Mouse (Mus musculus): ENCODE measurements around the gene Eif4g1. TPM values are rescaled to one million over a fixed set of nuclear protein-coding genes. Genes with fewer than 3 reads are reported as not detected.

Eif4g1 gene
- total RNA-seq, 1 experiment from 2014 or later = 368 TPM

DNA sequence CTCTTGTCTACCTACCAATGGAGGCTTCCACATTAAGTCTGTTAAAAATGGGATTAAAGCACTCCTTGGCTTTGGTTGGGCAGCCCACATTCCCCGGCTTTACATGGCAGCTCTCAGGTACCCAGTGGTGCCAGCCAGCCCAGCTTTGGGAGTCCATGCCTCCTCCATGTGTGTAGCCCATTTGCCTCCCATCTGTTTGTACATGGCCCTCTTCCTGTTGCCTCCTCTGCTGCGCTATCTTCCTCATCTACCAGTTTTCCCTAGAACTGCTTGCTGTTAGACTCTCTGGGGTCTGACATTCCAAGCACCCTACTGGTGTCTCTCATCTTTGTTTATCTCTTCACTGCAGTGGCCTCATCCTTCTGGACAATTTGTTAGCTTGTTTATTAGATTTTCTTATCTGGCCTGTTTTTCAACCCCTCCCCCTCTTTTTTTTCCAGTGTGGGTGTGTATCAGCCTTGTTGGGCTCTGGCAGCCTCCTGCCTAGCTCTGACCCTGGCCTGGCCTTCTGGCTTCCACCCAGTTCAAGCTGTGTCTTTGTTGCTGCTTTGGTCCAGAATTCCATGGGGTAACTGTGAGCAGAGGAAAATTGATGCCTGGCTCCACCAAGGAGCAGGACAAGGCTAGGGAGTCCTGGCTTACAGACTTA, 38.4 kb downstream of the Eif4g1 start:
- no peak for DNase-seq

DNA sequence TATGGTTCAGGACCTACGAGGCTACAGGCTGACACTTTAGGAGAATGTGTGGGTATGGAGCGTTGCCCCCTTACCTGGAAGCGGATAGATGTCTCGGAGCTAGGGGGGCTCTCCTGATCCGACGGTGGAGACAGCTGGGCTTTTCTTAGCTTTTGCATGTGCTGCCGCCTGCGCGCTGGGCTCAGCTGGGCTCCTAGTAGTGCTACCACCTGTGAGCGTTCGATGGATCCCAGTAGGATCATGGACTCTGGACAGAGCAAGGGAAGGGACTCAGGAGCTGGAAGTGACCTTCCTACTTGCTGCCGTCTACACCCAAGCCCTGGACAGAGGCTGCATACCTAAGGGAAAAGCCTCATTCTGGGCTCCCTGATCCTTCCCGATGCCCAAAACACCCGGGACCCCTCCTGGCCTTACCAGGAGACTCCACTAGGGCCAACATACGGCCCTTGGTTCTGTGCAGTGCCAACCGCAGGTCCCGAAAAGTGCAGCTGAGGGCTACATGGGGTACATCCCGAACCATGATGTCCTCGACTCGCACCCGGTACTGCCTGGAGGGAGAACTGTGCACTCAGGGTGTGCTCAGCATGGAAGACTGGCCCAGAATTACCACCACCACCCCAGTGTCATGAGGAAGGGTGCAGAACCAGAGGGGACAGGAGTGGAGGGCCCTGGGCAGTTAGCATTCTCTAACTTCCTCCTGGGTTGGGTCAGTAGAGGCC, 40.3 kb downstream of the Eif4g1 start:
- DNase-seq = no peak

DNA sequence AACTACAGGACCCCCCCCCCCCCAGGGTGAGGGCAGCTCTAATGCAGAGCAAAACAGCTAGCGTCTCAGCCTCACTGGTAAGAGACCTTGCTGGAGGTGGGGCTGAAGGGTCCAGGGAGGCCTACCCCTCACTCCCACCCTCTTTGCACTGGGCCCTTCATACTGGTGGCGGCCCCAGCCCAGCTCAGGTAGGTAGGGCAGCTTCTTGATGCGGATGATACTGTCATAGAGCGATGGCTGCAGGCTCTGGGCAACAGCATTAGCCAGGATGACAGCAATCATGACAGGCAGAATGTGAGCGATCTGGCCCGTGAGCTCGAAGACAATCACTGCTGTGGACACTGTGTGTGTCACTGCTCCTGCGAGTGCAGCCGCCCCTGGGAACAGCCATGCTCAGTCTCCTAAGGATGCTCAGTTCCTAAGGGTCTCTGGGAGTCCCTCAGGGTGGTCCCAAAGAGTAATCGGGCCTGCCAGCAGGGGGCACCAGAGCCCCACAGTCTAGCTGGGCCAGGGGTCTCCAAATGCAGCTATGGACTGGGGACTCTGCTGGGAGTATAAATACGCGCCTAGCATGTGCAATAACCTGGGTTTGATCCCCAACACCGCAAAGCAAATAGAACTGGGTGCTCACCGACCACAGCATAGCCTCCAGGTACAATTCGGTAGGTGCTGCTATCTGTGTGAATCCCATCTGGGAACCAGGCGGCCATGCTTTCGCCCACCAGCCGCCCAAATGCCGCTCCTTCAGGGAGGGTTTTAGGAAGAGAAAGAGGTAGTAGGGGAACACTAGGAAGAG, 41.0 kb downstream of the Eif4g1 start:
- DNase-seq = no peak

DNA sequence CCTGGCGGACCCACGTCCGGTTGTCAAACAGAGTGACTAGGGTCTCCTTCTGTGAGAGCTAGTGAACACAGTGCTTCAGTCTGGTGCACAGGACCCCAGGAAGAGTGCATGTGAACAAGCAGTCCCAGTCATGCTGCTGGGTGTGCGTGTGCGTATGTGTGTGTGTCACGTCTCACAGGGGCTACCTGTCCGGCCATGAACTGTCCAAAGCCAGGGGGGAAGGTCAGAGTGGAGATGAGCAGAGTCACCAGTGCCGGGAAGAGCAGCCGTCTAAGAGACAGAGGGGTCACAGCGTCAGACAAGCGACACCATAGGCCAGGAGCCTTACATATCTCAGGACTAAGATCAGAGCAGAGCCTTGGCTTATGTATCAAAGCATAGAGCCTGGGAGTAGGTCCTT, 42.3 kb downstream of the Eif4g1 start:
- DNase-seq = no peak

DNA sequence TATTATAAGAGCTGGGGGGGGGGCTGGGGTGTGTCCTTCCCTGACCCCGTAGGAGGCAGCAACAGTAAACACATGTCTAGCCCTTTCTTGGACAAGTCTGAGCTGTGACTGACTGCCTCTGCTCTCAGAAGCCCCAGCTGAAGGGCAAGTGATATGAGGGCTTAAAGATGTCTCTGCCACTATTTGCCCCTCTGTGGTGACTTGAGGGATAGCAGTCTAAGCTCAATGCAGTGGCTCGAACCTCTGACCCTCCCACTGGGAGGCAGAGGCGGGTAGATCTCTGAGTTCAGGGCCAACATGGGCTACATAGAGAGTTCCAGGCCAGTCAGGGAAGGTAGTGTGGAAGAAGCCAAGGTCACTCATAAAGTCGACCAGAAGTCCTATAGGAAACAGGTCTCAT, 42.7 kb downstream of the Eif4g1 start:
- no peak for DNase-seq

DNA sequence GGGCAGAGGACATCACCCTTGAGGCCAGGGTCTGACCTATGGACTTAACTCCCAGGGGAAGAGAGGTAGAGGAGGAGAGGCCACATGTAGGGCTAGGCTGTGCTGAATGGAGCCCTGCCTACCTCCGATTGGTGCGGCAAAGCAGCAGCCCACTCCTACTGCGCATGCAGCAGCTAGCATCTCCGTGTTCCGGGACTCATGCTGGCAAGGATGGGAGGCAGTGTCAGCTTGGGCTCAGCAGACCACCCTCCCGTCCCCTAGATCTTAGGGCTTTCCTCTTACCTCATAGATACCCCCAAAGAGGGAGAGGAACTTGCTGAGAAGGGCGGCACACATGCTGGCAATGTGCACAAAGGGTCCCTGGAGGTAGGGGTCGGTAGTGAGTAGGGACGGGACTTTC, 44.1 kb downstream of the Eif4g1 start:
- no peak for DNase-seq

DNA sequence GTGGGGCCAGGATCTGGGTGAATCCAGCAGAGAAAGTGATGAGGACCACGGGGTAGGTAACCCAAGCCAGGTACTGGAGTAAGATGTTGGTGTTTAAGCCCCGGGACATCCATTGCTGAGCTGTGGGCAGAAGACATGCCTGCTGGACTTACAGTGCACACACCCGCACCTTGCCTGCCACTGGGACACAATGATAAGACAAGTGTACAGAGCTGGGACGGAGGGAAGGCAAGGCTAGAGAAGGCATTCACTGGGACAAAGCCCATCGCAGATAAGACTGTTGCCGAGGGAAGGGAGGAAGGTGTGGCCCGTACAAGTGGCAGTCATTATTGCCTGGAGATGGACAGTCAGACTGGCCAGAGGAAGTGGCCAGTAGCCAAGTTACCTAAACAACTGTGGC, 44.8 kb downstream of the Eif4g1 start:
- no peak for DNase-seq

DNA sequence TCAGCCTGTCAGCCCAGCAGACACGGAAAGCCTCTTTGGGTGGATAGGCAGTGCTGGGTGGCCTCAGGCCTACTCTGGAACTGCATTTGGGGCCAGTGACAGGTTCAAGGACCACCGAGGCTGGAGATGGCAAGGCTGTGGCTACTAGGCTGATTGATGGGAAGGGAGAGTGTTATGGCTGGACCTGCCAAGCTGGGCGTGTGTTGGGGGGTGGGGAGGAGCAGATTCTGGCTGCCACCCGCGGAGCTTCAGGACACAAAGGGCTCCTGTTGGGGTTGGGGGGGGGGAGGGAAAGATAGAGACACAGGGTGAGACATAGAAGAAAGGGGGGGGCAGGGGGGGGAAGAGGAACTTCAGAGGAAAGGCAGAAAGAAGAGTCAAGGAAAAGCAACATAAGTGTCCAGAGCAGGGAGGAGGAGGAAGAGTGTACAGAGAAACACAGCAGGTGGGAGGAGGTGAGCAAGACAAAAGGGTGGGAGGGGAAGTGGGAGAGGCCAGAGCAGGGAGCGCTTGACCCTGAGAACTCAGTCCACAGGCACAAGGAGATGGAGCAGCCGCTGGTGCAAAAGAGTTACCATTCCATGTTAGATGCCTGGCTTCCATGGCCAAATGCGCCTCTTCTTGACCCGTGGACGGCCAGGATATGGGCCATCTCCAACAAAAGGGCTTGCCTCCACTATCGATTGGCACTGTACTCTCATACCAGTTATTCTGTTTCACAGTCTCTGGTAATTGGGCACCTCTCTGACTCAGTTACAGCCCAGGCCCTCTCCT, 46.4 kb downstream of the Eif4g1 start:
- no peak for DNase-seq

DNA sequence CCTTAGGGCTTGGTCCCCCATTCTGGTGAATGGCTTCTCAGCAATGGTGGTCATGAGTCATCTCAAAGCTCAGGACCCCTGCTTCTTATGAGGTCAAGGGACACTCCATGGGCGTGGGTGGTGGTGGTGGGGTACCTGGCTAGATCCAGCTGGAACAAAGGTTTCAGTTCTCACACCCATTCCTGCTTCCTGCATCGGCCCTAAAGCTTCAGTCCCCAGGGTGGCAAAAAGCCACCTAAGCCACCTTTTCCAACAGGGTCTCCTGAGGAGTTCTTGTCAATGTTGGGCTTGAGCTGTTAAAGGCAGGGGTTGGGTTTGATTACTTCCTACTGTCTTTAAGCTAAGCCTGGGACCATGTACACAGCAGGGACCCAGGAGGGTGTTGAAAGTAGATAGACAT, 47.0 kb downstream of the Eif4g1 start:
- DNase-seq = no peak

DNA sequence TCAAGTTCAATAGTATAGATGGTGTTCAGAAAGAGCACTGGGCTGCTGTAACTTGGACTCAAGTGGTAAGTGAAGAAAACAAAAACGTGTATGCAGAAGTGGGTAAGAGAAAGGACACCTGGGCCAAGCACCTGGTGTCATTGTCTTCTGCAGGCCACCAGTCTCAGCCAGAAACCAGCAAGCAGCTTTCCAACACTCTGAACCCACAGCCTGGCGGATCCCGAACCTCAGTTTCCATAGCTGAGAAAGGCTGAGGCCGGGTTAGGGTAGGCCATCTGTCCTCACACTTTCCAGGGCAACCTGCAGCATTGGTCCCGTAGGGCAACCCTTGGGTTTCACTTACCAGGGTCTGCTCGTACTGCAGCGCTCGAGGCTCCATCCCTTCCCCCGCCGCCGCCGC, 47.5 kb downstream of the Eif4g1 start:
- no peak for DNase-seq

DNA sequence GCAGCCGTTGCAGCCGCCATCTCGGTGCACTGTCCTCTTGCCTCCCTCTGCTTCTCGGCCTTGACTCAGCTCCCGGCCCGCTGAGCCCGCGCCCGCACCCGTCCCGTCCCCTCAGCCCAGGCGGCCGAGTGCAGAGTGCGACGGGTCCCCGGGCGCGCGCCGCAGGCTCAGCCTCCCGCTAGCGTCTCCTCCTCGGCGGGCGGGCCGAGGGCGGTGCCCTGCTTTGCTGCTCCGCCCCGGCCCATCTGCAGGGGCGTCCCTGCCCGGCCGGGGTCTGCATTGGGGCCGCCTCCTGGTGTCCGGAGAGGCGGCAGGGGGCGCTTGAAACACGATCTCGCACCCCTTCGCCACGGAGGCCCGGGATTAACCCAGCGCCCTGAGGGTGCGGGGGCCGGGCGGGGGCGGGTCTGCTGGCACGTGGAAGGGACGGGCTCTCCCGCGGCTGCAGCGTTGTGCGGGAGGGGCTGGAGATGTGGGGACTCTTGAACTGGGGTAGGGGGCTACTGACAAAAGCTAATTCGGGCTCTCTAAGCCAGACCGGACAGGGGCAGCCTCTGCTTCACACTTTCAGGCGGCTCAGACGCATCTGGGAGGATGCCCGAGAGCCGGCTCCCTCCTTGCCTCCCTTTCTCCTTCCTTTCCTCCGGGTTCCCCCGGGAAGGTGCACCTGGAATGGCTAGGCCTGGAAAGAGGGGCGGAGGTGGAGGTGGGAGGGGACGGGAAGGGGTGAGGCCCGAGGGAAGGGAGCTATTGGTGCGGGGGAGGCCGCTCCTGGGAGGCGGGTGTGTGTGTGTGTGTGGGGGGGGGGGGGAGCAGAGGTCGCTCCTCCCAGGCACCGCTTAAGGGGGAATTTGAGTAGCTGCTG, 48.1 kb downstream of the Eif4g1 start:
- peak; percentile 90 for DNase-seq

DNA sequence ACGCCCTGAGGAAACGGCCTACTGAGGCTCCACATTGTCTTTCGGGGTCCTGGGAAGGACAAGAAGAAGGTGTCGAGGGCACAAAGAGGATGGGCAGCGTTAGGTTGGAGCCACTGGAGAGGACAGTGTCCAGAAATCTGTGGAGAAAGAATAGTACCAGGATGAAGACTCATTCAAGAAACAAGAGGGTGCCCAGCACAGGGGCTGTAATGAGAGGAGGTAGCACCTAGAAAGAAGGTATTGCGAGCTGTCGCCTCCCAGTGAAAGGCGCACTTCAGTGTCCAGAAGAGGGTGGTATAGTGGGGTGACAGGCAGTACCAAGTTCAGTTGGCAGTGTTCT, 48.7 kb downstream of the Eif4g1 start:
- no peak for DNase-seq

DNA sequence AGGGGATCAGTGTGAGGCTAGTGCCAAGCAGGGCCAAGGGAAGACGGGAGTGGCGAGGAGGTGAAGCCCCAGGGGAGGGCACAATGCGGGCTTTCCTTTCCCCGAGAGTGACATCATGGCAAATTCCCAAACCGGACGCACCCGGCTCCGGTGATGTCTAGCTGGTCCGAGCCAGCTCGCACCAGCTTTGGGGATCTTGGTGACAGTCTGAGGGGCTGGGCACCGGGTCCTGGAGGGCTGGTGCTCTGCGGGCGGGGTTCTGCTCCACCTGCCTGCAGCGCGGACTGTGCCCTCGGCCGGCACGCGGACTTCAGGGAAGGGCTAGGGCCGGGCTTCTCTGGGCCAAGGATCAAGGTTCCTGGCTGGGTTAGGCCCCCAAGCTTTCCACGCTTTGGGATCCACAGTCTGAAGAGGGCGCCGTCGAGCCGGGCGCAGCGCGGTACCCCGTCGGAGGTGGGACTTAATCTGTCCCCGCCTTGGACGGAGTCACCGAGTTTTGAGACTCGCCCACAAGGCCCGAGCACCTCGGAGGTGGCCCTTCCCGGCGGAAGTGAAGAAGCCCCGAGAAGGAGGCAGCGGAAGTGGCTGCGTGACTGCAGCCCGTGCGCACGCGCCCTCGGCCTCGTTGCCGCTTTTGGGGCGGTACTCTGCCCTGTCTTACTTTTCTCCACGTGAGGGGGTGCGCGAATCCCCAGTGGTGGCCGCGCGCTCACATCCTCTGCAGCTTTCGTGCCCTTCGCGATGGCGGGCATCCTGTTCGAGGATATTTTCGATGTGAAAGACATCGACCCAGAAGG, 49.3 kb downstream of the Eif4g1 start, which contains the start of the genes Polr2h and Clcn2:
Gene Polr2h (plus strand): TSS at position 485 of the 797 bp plus-strand sequence.
Gene Clcn2 (minus strand): TSS at position 566 of the 797 bp plus-strand sequence.
- peak; percentile 97 for DNase-seq

DNA sequence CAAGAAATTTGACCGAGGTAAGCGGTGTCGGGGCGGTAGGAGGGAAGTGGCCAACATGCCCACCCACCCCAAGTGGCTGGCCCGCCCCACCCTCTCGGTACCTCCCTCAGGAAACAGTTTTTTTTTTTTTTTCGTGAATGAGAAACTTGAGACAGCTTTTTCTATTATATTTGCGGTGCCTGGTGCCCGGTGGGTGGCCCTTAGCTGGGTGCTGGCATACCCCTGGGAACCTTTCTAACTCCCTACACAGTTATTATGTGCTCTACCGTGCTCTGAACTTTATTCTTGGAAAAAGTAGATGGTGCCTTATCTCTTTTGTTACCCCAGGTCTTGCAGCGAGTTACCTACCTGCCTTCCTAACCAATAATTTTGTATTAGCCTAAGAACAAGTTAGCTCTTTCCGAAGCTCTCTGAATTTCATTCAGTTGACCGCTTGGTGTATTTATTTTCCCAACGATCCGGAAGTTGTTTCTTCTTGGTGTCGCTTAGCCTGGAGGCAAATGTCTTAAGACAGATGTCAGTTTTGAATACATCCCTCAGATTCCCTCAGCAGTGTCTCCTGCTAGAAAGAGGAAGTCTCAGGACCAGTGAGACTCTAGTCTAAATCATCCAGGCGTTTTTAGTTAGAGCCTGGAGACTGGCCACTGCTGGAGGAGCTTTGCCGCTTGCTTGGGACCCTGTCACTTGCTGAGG, 50.0 kb downstream of the Eif4g1 start:
- no peak for DNase-seq

DNA sequence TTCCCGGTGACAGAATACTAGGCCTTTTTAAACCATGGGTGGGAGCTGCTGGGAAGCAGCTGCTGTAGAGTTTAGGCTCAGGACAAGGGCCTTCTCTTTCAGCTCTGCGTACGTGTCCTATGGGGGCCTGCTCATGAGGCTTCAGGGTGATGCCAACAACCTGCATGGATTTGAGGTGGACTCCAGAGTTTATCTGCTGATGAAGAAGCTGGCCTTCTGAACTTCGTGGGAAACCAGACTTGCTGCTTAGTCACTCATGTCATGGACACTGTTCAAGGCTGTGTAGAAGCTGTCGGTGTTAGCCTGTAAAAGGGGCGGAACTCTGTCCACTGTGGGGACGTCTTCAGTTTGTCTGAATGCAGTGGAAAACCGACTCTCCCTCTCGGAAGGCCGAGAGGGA, 53.7 kb downstream of the Eif4g1 start:
- no peak for DNase-seq

DNA sequence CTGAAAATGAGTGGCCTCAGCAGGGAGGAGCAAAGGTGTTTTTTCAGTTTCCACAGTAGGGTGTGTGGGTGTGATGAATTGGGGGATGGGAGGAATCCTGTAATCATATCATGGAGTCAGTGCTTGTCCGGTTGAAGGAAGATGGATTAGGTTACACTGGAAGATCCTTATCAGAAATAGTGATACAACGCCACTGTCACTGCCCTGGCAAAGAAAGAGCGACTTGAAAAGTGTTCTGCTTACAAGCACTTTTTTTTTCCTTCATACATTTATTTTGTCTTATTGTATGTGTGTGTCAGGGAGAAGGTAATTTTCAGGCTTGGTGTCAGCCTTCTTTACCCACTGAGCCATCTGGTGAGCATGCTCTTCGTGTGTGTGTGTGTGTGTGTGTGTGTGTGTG, 54.6 kb downstream of the Eif4g1 start:
- DNase-seq = no peak

DNA sequence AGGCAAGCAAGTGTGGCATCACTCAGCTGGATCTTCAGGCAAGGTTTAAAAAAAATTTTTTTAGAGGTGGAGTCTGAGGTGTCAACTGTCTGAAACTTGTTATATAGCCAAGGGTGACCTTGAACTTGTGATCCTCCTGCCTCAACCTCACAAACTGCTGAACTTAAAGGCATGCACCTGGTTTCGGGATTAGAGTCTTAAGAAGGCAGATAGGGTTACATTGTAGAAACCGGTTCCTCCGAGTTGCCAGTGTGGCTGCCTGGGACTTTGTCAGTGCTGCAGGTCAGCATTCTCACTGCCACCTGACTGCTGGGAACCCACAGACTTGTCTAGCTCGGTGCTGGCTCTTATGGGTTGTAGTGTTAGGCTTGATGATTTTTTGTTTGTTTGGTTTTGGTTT, 55.1 kb downstream of the Eif4g1 start:
- DNase-seq = no peak

DNA sequence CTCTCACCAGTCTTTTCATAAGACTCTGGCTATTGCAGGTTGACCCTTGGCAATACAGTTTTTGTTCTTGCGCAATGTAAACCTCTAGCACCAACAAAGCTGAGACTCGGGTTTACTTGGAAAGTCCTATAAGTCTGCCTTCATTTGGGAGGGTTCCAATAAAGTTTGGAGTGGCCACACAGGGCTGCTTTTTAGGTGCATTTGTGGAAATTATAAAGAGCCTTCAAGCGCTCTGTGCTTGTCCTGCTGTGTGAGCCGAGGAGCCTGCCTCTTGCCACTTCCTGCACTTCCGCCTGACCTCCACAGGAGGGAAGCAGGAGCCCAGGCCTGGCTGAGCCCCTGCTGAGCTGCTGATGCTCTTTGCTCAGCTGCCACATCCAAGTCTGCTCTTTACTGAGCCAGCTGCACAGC, 56.2 kb downstream of the Eif4g1 start:
- DNase-seq = peak; percentile 71

DNA sequence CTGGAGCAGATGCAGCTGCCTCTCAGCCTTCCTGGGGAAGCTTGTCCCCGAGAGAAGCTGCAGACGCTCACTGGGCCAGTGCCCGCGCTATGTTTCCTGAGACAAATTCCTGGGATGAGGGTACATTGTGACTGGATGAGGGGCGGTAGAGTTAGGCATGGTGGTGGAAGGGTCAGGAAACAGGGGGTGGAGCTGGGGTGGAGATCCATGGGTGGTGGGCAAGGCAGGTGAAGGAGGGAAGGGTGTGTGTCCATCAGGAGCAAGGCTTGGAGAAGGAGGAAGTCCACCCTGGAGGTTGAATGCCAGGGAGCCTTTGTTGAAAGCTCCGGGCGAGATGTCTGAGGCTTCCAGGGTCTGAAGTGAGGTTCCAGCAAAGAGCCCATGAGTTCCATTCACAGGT, 57.2 kb downstream of the Eif4g1 start:
- no peak for DNase-seq

DNA sequence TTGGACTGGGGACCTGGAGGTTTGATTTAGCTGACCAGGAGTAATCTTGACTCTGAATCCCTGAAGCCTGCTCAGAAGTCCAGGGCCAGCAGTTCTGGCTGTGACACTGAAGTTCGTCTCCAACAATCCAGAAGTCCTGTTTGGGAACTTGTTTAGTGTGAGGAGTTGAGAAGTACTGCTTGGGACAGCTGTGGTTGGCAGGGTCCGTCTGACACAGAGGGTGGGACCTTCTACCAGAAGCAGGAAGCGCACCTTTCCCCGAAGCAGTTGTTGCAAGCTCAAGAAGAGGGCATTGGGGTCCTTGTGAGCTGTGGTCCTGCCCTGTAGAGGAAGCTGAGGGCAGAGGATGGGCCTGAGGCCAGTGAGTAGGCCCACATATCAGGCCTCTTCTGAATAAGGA, 57.6 kb downstream of the Eif4g1 start:
- no peak for DNase-seq
